Mouse (Mus musculus) liver, embryonic 15.5 days (tissue): ENCODE results near the gene Skint5. TPM values are rescaled to one million over a fixed set of nuclear protein-coding genes. Genes with fewer than 3 reads are reported as not detected.
"Not testable (repeated sequence)": the region's sequence is repeated elsewhere in the genome, so short reads cannot be mapped to it uniquely, and the experiment has no call there.

Source experiments
- ATAC-seq: fragments of 200-750 bp; cut with Nextera tagmentation; 2 replicates; pipeline ENCODE4 v1.8.0; 2017; ENCODE audit warnings: moderate number of reproducible peaks, mild to moderate bottlenecking, moderate library complexity; ENCODE audit not compliant: insufficient read depth
- H3K27ac ChIP-seq: fragments of 300-500 bp; sonication (generic); replicated peaks from 2 replicates; pipeline ENCODE4 v1.5.1; 2015; ENCODE audit warnings: mild to moderate bottlenecking, inconsistent platforms
- H3K27me3 ChIP-seq: fragments of 300-500 bp; sonication (generic); 2 replicates; pipeline ENCODE4 v1.6.1; 2015; ENCODE audit warnings: mild to moderate bottlenecking, inconsistent platforms
- H3K36me3 ChIP-seq: fragments of 300-500 bp; sonication (generic); replicated peaks from 2 replicates; pipeline ENCODE4 v1.6.1; 2015; ENCODE audit warnings: moderate library complexity, mild to moderate bottlenecking, inconsistent platforms
- H3K4me1 ChIP-seq: fragments of 300-500 bp; sonication (generic); replicated peaks from 2 replicates; pipeline ENCODE4 v1.6.1; 2015; ENCODE audit warnings: inconsistent platforms
- H3K4me2 ChIP-seq: fragments of 300-500 bp; sonication (generic); 2 replicates; pipeline ENCODE4 v1.6.1; 2015; ENCODE audit warnings: moderate library complexity, mild to moderate bottlenecking, inconsistent platforms
- H3K4me3 ChIP-seq: fragments of 300-500 bp; sonication (generic); replicated peaks from 2 replicates; pipeline ENCODE4 v1.5.1; 2015; ENCODE audit warnings: mild to moderate bottlenecking, inconsistent platforms
- H3K9ac ChIP-seq: fragments of 300-500 bp; sonication (generic); 2 replicates; pipeline ENCODE4 v1.6.1; 2015; ENCODE audit warnings: moderate library complexity, mild to moderate bottlenecking, inconsistent platforms
- H3K9me3 ChIP-seq: fragments of 300-500 bp; sonication (generic); replicated peaks from 2 replicates; pipeline ENCODE4 v1.6.1; 2016; ENCODE audit warnings: inconsistent platforms
- WGBS: fragments of 180-500 bp; shearing (Covaris S2); methylation state at CpG from one replicate; pipeline ENCODE4 v1.1.7; 2015; ENCODE audit warnings: mixed read lengths; ENCODE audit not compliant: insufficient replicate concordance; 5-methylcytosine and 5-hydroxymethylcytosine counted together
- polyA plus RNA-seq: library from polyadenylated mRNA; unstranded; fragments of >200 nt; fragmentation: Nextera tagmentation; extraction: Ambion mirVana; gene quantifications from 2 replicates; pipeline ENCODE4 v1.2.1, GENCODE M21; 2015

The Skint5 gene
- polyA plus RNA-seq, result not detected in 2 replicates

- H3K4me1 ChIP-seq, result no peaks in the 10 kb centered on the region
- no peak within 1 kb of the TSS for H3K4me3 ChIP-seq
- H3K4me2 ChIP-seq, result no peak within 1 kb of the TSS
- no peak within 1 kb of the TSS for H3K9ac ChIP-seq
- ATAC-seq, result no peak
- no peaks in the 10 kb centered on the region for H3K9me3 ChIP-seq
- no peaks in the 10 kb centered on the region for H3K27me3 ChIP-seq
- no peaks in the 10 kb centered on the region for H3K36me3 ChIP-seq
- H3K27ac ChIP-seq, result no peak within 1 kb of the TSS
- 66% methylated on average over 3 of the region's 3 CpGs for WGBS
Observed at GRCm38 (mm10) chr4:113999403-113999802, at the start of gene Skint5. Gene Skint5, minus strand, starts transcription at chr4:113999503.

GRCm38 (mm10) chr4:113957343-113957742, 42.0 kb downstream of the Skint5 start:
- WGBS, result 43% methylated on average over 1 of the region's 1 CpGs
- no peaks in the 10 kb centered on the region for H3K9me3 ChIP-seq

GRCm38 (mm10) chr4:113764182-113764581, 235.1 kb downstream of the Skint5 start:
- H3K9ac ChIP-seq, result no peak overlapping the region
- WGBS, result 42% methylated on average over 1 of the region's 1 CpGs
- no peaks in the 10 kb centered on the region for H3K4me1 ChIP-seq
- ATAC-seq, result no peak
- H3K9me3 ChIP-seq, result no peaks in the 10 kb centered on the region
- H3K36me3 ChIP-seq, result no peaks in the 10 kb centered on the region
- no peak overlapping the region for H3K27ac ChIP-seq
- H3K4me2 ChIP-seq, result no peak overlapping the region
- no peak overlapping the region for H3K4me3 ChIP-seq
- H3K27me3 ChIP-seq, result no peaks in the 10 kb centered on the region

More at GRCm38 (mm10) chr4:113957343-113957742, 42.0 kb downstream of the Skint5 start:
- H3K4me3 ChIP-seq, result no peak overlapping the region
- no peaks in the 10 kb centered on the region for H3K4me1 ChIP-seq
- no peaks in the 10 kb centered on the region for H3K27me3 ChIP-seq
- no peaks in the 10 kb centered on the region for H3K36me3 ChIP-seq
- H3K4me2 ChIP-seq, result no peak overlapping the region
- no peak overlapping the region for H3K9ac ChIP-seq
- H3K27ac ChIP-seq, result no peak overlapping the region
- no peak for ATAC-seq

- no peak for ATAC-seq
- 26% methylated on average over 1 of the region's 1 CpGs for WGBS
- no peaks in the 10 kb centered on the region for H3K36me3 ChIP-seq
Observed at GRCm38 (mm10) chr4:113763684-113764083, 235.6 kb downstream of the Skint5 start.

GRCm38 (mm10) chr4:113448230-113448629, 551.1 kb downstream of the Skint5 start:
- not testable (repeated sequence) for H3K27ac ChIP-seq, H3K4me2 ChIP-seq, H3K36me3 ChIP-seq, H3K4me3 ChIP-seq, H3K9ac ChIP-seq, H3K27me3 ChIP-seq, ATAC-seq, H3K4me1 ChIP-seq, H3K9me3 ChIP-seq
- 43% methylated on average over 2 of the region's 2 CpGs for WGBS

More at GRCm38 (mm10) chr4:113763684-113764083, 235.6 kb downstream of the Skint5 start:
- Histone ChIP-seq H3K27me3 (no peaks in the 10 kb centered on the region), H3K27ac (no peak overlapping the region), H3K4me1 (no peaks in the 10 kb centered on the region), H3K4me2 (no peak overlapping the region), H3K9ac (no peak overlapping the region), H3K4me3 (no peak overlapping the region), H3K9me3 (no peaks in the 10 kb centered on the region)

Other genes with a start within 250 kb of the Skint5 start
- gene Skint11, start 163.9 kb upstream of the Skint5 start, polyA plus RNA-seq, result not detected in 2 replicates